Mouse (Mus musculus): ENCODE measurements around the gene Mob2. TPM values are rescaled to one million over a fixed set of nuclear protein-coding genes. Genes with fewer than 3 reads are reported as not detected.

Gene Mob2
- polyA plus RNA-seq, 2 experiments from 2014 or later, result 63.0 to 78.7 TPM

DNA sequence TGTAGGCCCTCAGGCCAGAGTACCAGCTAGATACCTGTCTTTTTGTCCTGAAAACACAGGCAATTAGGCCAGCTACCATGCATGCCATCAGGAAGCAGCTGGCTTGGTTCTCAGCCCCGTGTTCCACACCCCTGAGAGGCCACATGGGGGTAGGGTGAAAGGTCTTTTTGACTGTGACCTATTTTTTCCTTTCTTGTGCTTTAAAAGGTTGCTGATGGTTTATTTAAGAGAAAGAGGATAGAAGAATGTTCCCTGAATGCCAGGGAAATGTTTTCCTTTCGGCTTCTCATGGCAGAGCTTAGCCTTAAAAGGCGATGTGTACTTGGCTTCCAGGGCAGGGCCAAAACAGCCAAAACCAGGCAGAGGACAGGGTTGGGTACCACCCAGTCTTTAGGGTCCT lies 40.0 kb downstream of the Mob2 start:
- no peak for ATAC-seq

DNA sequence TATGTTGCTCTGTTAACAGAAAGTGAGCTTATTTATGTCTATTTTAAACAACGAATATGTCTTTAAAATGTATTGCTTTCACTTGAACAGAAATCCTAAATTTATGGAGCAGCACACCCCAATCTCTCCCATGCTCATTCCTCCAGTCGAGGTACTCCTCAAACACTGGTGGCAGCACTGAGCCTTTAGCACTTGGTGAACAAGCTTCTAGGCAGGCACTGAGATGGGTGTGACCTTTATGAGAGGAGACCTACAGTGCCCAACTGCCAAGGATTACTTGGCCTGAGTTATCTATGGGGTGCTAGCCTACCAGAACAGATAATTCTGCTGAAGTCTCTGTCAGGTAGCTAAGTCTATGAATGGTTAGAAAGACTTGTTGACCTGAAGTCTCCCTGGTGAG lies 41.2 kb downstream of the Mob2 start:
- no peak for ATAC-seq

DNA sequence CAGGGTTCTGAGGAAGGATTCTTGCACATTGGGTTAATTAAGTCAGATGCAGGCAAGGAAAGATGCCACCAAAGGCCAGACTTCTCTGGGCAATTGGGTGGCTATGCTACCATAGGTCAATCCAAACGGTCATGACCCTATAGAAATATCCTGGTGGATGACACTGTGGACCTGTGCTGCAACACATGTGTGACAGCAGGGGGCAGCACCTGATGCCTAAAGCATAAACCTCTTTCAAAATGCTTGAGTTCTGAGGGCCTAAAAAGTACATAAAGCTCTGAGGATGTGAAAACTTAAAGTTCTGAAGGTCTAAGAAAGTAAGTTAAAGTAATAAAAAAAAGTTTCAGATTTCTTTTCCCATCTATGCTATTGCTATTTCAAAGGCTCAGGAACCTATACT lies 44.3 kb downstream of the Mob2 start:
- peak; percentile 43 for ATAC-seq

DNA sequence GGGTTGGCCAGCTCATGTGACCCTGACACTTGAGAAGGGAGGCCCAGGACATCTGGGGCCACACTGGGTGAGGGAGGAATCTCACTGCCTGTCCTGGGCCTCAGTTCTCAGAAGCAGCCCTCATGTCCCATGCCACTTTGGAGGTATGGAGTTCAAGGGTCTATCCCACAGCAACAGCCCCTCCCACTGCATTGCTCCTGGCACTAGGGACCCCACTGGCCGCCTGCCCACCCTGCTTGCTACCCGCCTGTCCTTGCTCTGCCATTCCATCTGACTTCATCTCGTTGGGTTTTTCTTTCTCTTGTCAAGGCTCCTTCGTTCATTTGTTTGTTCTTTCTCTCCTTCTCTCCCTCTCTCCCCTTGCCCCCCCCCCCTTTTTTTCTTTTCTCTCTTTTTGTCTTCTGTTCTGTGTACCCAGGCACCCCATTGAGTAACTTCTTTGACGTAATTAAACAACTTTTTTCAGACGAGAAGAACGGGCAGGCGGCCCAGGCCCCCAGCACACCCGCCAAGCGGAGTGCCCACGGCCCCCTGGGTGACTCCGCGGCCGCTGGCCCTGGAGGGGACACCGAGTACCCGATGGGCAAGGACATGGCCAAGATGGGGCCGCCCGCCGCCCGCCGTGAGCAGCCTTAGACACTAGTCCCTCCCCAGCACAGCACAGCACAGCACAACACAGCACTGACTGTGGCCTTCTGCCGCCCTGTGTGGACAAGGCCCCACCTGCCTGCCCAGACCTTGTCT lies 59.1 kb downstream of the Mob2 start:
- ATAC-seq, result no peak

DNA sequence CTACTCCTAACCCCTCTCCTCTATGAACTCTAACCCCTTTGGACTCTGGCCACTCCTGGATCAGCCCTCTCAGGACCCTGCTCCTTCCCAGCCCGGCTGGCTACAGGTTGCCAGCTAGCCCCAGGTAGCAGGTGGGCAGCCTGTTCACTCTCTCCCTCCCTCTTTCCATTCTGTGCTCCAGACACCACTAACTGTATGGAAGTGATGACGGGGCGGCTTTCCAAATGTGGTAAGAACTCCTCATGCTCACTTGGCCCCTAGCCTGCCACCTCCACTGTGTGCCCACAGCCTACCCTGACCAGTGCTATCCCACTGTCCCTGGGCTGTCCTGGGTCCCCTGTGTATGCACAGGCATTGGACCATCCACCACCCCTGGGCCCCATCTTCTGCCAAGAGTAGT lies 60.2 kb downstream of the Mob2 start:
- ATAC-seq, result no peak

DNA sequence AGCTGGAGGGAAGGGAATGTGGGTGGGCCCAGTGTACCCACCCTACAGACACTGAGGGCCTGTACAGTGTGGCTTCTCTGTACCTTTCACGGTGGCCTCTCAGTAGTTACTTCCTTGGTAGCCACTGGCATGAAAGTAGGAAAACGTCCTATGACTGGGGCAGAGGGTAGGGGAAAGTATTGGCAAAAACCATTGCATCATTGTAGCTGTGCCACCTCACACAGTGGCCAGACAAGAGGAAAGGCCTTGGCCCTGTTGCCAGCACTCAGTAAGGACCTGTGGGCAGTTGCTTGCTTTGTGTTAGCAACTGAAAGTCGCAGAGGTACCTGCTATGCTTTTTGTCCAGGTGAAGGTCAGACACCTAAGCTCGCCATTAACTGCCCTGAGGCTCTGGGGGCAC lies 66.7 kb downstream of the Mob2 start:
- no peak for ATAC-seq

DNA sequence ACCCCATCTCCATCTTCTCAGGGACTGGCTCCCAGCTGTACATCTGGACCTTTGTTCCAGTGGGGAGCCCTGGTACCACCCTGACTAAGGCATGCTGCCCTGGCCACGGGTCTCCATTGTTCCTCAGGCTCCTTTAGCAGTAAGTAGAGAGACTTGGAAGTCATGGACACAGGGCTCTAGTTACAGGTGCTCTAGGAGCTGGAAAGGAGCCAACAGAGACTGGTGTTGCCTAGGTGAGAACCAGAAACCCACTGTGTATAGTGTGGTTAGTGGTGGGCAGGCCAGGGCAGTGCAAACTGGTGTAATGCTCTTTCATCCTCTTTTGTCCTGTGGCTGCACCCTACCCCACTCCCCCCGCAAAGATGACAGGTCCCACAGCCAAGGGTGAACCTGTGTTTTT lies 69.7 kb downstream of the Mob2 start:
- ATAC-seq, result no peak

DNA sequence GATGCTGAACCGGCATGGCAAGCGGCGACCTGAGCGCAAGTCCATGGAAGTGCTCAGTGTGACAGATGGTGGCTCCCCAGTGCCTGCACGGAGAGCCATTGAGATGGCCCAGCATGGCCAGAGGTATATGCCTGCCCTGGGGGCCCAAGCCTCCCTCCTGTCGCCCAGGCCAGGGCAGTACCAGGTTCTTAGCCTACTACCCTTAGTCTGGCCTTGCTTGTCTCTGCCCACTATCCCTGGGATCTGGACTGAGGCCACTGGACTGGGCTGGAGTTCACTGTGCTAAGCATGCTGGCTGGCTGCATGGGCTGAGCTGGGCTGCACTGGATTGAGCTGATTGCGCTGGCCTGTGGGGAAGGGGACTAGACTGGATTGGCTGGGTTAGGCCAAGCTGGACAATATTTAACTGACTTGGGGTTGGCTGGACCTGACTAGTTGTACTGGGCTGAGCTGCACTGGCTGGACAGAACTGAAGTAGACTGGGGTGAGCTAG lies 72.5 kb downstream of the Mob2 start:
- ATAC-seq, result no peak

DNA sequence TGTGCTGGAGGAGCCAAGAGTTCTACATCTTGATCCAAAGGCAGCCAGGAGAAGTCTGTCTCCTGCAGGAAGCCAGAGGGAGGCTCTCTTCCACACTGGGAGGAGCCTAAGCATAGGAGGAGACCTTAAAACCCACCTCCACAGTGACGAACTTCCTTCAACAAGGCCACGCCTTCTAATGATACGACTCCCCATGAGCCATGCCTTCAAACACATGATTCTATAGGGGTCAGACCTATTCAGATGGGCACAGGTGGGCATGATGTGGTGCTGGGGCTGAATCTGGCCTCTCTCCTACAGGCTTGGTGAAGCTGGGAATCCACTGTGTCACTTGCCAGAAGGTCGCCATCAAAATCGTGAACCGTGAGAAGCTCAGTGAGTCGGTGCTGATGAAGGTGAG lies 79.6 kb downstream of the Mob2 start:
- no peak for ATAC-seq

DNA sequence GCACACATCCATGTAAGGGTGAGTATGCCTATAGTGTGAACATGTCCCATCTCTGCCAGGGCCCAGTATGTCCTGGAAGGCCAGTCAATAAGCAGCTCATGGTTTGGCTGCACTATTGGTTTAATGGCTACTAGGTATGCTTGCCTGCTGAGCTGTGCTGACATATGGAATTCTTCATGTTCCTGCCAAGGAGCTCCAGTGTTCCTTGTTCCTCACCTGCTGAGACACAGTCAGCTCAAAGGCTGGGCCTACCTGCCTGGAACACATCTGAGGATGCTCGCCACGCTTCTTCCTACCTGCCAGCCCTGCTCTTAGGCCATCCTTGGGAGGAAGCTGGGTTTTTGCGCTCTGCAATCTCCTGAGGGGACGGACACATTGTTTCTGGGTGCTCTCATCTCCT lies 81.6 kb downstream of the Mob2 start:
- ATAC-seq, result no peak

DNA sequence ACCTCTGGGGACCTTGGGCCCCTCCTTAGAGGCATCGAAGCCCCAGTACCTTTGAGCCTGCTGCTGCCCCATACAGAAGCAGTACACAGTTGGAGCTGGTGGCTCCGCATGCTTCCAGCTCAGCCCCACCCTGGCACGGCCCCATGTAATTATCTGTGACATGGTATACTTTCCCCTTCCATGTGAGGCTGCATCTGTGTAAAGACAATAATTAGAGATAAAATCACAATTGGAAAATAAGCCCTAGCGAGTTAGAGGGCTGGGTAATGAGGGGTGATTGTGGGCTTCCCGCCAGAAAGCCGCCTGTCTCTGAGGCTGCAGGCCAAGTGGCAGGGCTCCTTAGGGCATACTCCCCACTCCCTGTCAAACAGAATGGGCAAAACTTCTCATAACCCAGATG lies 82.9 kb downstream of the Mob2 start:
- no peak for ATAC-seq

DNA sequence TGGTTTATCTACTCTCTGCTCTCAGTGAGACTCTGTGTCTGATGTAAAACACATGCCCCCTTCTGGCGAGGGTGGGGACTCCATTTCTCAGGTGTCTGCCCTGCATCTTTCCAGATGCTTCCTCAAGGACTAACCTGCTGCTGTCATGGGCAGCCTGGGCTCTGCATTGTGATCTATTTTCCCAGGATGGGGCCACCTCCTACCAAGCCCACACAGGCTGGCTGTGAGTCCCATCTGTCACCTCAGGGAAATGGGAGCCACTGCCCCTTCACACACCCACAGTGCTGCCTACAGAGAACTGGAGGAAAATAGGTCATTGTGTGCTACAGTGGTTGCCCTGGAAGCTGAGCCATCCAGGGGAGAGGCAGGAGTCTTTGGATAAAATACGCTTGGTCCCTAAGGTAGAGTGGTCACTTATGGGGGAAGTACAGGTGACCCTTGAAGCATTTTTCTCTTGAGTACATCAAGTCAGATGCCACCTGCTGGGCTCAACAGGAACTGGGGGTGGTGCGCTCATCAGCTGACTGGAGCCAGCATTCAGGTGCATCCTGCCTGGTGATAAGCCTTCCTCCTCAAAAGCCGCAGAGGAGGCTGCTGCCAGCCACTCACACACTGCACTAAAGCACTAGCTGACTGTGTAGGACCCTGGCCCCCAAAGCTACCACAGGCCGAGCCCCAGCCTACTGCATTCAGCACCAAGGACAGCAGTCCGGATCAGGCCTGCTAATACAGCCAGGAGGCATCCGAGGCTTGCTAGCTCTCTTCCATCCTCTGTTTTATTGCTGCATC lies 87.8 kb downstream of the Mob2 start:
- no peak for ATAC-seq

DNA sequence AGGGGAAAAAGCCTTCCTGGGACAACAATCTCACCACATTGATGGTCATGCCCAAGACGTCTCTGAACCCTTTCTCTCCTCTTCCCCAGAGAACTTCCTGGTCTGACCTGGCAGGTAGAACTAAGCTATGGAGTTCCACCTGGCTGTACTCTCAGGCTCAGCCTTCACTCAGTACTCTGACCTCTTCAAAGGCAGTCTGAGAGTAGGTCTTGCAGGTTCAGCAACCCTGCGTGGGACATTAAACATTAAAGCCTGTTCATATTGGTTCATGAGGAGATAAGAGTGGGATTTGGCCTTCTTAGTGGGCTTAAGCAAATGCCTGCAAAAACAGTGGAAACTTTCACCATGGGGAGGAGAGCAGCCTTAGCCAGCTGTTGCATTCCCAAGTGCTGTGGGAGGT lies 94.6 kb downstream of the Mob2 start:
- ATAC-seq, result no peak

DNA sequence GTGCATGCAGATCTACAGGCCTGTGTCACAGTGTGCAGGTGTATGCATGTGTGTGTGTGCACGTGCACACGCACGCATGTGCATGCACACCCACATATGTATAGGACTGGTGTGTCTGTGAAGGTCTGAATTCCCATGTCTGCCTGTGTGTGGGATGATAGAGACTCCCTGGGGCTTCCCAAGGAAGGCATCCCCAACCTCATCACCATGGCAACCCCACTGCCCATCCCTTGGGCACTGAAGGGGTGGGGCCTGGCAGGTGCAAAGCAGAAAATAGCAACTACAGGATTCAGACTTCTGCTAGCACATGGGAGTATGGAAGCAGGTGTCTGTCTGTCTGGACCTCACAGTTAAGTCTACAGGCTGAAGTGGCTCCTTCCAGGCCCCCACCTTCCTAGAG lies 98.3 kb downstream of the Mob2 start:
- ATAC-seq, result no peak

DNA sequence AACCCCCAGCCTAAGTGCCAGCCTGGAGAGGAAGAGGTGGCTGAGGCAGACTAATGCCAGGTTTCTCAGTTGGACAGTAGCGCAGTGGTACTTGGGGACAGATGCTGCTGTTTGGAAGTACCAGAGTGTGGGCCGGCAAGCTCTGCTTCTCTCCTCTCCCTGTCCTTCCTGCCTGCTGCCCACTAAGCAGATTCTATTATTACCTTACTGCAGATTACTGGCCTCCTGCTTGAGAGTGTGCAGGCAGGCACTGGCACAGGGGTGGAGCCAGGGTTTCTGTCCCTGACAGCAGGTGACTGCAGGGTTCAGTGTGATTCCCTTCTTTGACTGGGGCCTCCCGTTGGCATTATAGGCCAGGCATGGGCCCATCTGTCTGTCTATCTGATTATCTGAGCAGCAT lies 99.4 kb downstream of the Mob2 start:
- no peak for ATAC-seq

DNA sequence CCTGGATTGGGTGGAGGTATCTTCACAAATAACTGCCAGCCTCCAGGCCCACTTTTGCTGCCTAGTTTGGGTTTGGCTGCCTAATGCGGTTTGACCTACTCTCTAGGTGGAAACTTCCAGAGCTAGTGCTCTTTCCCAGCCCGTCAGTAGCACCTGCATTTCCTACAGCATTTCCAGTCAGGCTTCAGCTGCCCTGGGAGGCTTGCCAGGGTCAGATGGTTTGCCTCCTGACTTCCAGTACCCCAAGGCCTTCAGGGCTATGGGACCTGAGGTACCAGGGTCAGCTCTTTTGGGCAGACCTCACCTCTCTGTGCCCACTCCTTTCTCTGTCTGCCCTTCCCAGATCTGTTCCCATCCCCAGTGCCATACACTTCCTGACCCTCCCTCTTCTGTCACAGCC lies 99.9 kb downstream of the Mob2 start:
- ATAC-seq, result no peak

DNA sequence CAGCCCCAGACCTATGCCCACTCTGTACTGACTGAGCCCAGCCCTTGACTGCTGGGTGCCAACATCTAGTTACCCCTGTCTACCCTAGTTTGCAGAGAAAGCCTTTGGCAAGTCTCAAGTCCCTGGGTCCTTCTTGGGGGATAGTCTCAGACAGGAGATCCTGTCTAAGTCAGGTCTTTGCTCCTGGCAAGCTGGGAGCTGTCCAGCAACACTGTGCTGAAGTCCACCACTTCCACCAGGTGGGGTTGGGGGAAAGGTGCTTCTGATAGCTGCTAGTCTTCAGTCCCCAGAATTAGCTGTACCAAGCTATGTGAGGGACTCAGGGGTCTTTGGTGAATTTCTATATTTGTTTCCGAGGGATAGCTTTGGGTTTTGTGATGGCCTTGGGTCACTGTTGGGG lies 101.7 kb downstream of the Mob2 start:
- no peak for ATAC-seq

Other genes with a start within 250 kb of the Mob2 start
- not detected for gene Muc5b, start 222.0 kb downstream of the Mob2 start, polyA plus RNA-seq (2017; shearing (Covaris generic))
- 10 to 100 TPM; 18.5 to 34.9 TPM for gene Tollip, start 142.6 kb downstream of the Mob2 start, polyA plus RNA-seq (2017; shearing (Covaris generic))
- under 1 TPM; 0.29 to 0.52 TPM for gene Brsk2, start 111.3 kb downstream of the Mob2 start, polyA plus RNA-seq (2017; shearing (Covaris generic))
- under 1 TPM in 1 of 2 experiments, not detected in 1; 0.17 TPM for gene Dusp8, start 34.8 kb upstream of the Mob2 start, polyA plus RNA-seq (2017; shearing (Covaris generic))
- gene Gm45618, start 59.7 kb upstream of the Mob2 start, polyA plus RNA-seq (2017; shearing (Covaris generic)), result not detected
- gene Gm39115, start 75.0 kb upstream of the Mob2 start, polyA plus RNA-seq (2017; shearing (Covaris generic)), result not detected
- gene Gm45337, start 83.5 kb upstream of the Mob2 start, polyA plus RNA-seq (2017; shearing (Covaris generic)), result not detected
- not detected for gene Gm29735, start 96.0 kb upstream of the Mob2 start, polyA plus RNA-seq (2017; shearing (Covaris generic))
- not detected for gene Gm4553, start 104.7 kb upstream of the Mob2 start, polyA plus RNA-seq (2017; shearing (Covaris generic))
- gene Krtap5-2, start 114.9 kb upstream of the Mob2 start, polyA plus RNA-seq (2017; shearing (Covaris generic)), result not detected
- gene Gm10153, start 129.3 kb upstream of the Mob2 start, polyA plus RNA-seq (2017; shearing (Covaris generic)), result not detected
- not detected for gene Krtap5-3, start 140.3 kb upstream of the Mob2 start, polyA plus RNA-seq (2017; shearing (Covaris generic))
- not detected for gene Gm7579, start 150.8 kb upstream of the Mob2 start, polyA plus RNA-seq (2017; shearing (Covaris generic))
- not detected for gene Krtap5-5, start 168.9 kb upstream of the Mob2 start, polyA plus RNA-seq (2017; shearing (Covaris generic))
- not detected for gene Gm40460, start 180.0 kb upstream of the Mob2 start, polyA plus RNA-seq (2017; shearing (Covaris generic))
- not detected for gene Gm2431, start 197.3 kb upstream of the Mob2 start, polyA plus RNA-seq (2017; shearing (Covaris generic))
- gene Gm4559, start 213.3 kb upstream of the Mob2 start, polyA plus RNA-seq (2017; shearing (Covaris generic)), result not detected
- not detected for gene Krtap5-1, start 236.1 kb upstream of the Mob2 start, polyA plus RNA-seq (2017; shearing (Covaris generic))
- gene Krtap5-4, start 242.5 kb upstream of the Mob2 start, polyA plus RNA-seq (2017; shearing (Covaris generic)), result not detected